Mouse (Mus musculus) T-cell, adult 2 months (primary cell): ENCODE measurements around the gene Gm28308.

Experiments
- DNase-seq: peaks from one replicate; pipeline ENCODE4 v3.0.0; 2022; ENCODE audit warnings: low spot score

Gene Gm28308

GRCm38 (mm10) chr6:52205221-52205620, 7.9 kb downstream of the Gm28308 start:
- no peak for DNase-seq

GRCm38 (mm10) chr6:52204050-52204752, 8.9 kb downstream of the Gm28308 start, which contains the start of gene Hoxa5:
Gene Hoxa5, minus strand, starts transcription at chr6:52204587.
- DNase-seq = no peak

- no peak for DNase-seq
Observed at GRCm38 (mm10) chr6:52203371-52204049, 9.6 kb downstream of the Gm28308 start.

- DNase-seq = no peak
Observed at GRCm38 (mm10) chr6:52203121-52203370, 10.1 kb downstream of the Gm28308 start.

GRCm38 (mm10) chr6:52202362-52203120, 10.6 kb downstream of the Gm28308 start:
- DNase-seq = no peak

- DNase-seq = no peak
Observed at GRCm38 (mm10) chr6:52201269-52201668, 11.9 kb downstream of the Gm28308 start.

GRCm38 (mm10) chr6:52200751-52201250, 12.3 kb downstream of the Gm28308 start:
- no peak for DNase-seq

- DNase-seq = no peak
Observed at GRCm38 (mm10) chr6:52200073-52200750, 12.9 kb downstream of the Gm28308 start.

GRCm38 (mm10) chr6:52197271-52197670, 15.9 kb downstream of the Gm28308 start:
- DNase-seq = no peak

GRCm38 (mm10) chr6:52196811-52197210, 16.3 kb downstream of the Gm28308 start:
- DNase-seq = no peak

- DNase-seq = no peak
Observed at GRCm38 (mm10) chr6:52194690-52195089, 18.4 kb downstream of the Gm28308 start.

GRCm38 (mm10) chr6:52191860-52192550, 21.1 kb downstream of the Gm28308 start:
- peak; percentile 77 for DNase-seq

- no peak for DNase-seq
Observed at GRCm38 (mm10) chr6:52190906-52191810, 22.0 kb downstream of the Gm28308 start, which contains the start of gene Hoxa4. Gene Hoxa4, minus strand, starts transcription at chr6:52191753.

GRCm38 (mm10) chr6:52190410-52190809, 22.7 kb downstream of the Gm28308 start:
- no peak for DNase-seq

- no peak for DNase-seq
Observed at GRCm38 (mm10) chr6:52189909-52190308, 23.2 kb downstream of the Gm28308 start.

GRCm38 (mm10) chr6:52189172-52189591, 24.0 kb downstream of the Gm28308 start:
- DNase-seq = no peak

- no peak for DNase-seq
Observed at GRCm38 (mm10) chr6:52186500-52186899, 26.6 kb downstream of the Gm28308 start.

- no peak for DNase-seq
Observed at GRCm38 (mm10) chr6:52185834-52186233, 27.3 kb downstream of the Gm28308 start.

- no peak for DNase-seq
Observed at GRCm38 (mm10) chr6:52185222-52185621, 27.9 kb downstream of the Gm28308 start.

GRCm38 (mm10) chr6:52184668-52185067, 28.5 kb downstream of the Gm28308 start:
- DNase-seq = no peak
